Mouse (Mus musculus) kidney, adult 18-20 months (tissue): ENCODE data around the gene Dcaf1.

Source experiments
- DNase-seq: peaks from one replicate; pipeline ENCODE4 v3.0.0; 2021

Gene Dcaf1

DNA sequence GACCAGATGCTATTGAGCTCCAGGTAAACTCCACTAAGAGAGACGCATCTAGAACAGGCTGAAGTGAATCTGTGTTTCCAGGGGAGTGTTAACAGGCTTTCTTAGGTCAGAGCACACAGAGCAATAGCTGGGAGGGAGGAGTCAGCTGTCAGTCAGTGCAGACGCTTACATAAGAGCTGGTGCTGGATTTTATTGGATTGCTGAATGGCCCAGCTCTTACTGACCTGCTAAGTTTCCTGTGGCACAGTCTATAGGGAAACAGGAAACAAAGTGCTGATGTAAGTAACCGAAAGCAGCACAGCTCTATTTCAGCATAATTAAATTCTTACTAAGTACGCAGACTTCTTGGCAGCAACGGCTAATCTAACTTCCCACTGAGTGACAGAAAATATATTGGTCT lies 87.0 kb downstream of the Dcaf1 start:
- no peak for DNase-seq

DNA sequence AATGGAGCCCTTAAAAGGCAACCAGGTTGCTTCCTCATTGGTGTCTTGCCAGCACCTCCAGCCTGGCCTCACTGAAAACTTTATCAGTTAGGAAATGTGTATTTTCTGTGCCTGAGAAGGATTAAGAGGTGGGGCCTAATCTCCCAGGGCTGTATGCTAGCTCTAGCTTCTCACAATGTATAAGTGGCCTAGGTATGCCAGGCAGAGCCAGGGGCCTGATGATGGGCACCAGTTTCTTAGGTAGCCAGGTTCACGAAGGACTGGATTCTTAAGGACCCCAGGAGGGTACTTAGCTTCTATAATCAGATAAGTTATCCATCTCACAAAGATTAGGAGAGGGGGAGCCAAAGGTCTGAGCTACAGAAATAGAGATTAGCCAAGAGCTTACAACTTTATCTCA lies 90.0 kb downstream of the Dcaf1 start:
- DNase-seq = no peak

DNA sequence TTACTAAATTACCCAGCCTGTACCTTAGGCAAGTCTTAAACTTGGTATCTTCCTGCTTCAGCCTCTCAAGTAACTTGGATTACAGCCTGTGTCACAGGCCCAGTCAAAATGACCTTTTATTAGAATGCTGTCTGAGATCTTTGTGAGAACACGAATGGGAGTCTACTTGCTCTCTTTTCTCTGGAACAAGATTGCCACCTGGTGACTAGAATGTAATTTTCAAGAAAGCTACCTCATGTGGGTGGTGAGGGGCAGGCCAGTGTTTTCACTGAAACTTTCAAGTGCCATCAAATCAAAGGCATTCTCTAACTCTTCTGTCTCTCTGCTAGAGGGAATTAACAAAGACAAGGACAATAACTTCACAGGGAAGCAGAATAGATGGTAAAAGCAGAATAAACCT lies 92.1 kb downstream of the Dcaf1 start:
- DNase-seq = no peak

DNA sequence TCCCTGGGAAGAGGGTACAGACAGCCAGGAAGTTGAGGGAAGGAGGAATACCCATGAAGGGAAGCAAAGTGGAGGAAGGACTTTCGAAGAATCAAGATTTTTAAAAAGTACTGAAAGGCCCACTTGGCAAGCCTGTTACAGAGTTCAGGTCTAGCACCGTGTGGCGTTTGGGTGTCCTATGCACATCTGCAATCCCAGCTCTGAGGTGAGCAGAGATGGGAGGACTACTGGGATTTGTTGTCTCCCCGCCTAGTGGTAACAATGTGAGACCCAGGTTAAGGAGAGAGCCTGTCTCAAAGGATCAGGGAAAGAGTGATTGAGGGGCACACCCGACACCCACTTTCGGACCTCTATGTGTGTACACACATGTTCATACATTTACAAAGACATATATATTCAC lies 93.2 kb downstream of the Dcaf1 start:
- DNase-seq = no peak
